Mouse (Mus musculus): ENCODE measurements around the gene Eif5b.

- TF ChIP-seq CTCF (IDR thresholded peaks at IDR 0.05; ENCODE audit: low read depth, low read length) (no peak), POLR2A (IDR thresholded peaks at IDR 0.05; ENCODE audit: extremely low read depth, insufficient read depth, low read length) (no peak)
Observed at GRCm38 (mm10) chr1:38049562-38049961, 51.8 kb downstream of the Eif5b start.

All from liver, adult 2 months (tissue).